10 mouse cellular contexts compared by ENCODE assay signal in genomic region chr2:8676546-8676945, GRCm38 (mm10).
DNase-seq lines count a peak whose midpoint lies in the region; ATAC-seq and TF ChIP-seq lines count a peak whose summit lies in the region.
"Had no signal": no experiment of that assay in that cellular context is flagged by ENCODE, and none has a peak within 500 bp of the region (broad histone marks: within the 10 kb centered on the region; RNA-seq: fewer than 3 reads in every experiment).

No protein-coding gene starts in this region.

- intact Hi-C loops in heart, adult 2 months (cut with DNase I) = no loop called here

- H3K4me3 ChIP-seq in heart, adult 2 months = no peak overlapping the region
- H3K4me3 ChIP-seq in heart, embryonic 12.5 days = no peak overlapping the region
- no peak overlapping the region for H3K4me3 ChIP-seq in limb, embryonic 10.5 days
- H3K4me3 ChIP-seq: lung, embryonic 15.5 days; stomach, embryonic 15.5 days had no signal

- H3K4me2 ChIP-seq in heart, embryonic 12.5 days = no peak overlapping the region
- H3K4me2 ChIP-seq: lung, embryonic 15.5 days; stomach, embryonic 15.5 days had no signal

- peak; percentile 78 for TF ChIP-seq CTCF in heart, adult 2 months (IDR thresholded peaks at IDR 0.05)

- H3K27ac ChIP-seq in heart, adult 2 months = no peak overlapping the region
- H3K27ac ChIP-seq in heart, embryonic 12.5 days (ENCODE audit: poor library complexity, severe bottlenecking) = no peak overlapping the region
- no peak overlapping the region for H3K27ac ChIP-seq in limb, embryonic 10.5 days
- H3K27ac ChIP-seq: lung, embryonic 15.5 days; stomach, embryonic 15.5 days had no signal

- no peak for TF ChIP-seq POLR2A in heart, adult 2 months (IDR thresholded peaks at IDR 0.05; ENCODE audit: insufficient read depth, low read depth, low read length)

- H3K9ac ChIP-seq in heart, adult 2 months (ENCODE audit: low read depth, low read length) = no peak overlapping the region
- no peak overlapping the region for H3K9ac ChIP-seq in heart, embryonic 12.5 days
- H3K9ac ChIP-seq: lung, embryonic 15.5 days; stomach, embryonic 15.5 days had no signal

- no peaks in the 10 kb centered on the region for H3K36me3 ChIP-seq in heart, adult 2 months (ENCODE audit: control insufficient read depth, insufficient read depth, low read length)
- H3K36me3 ChIP-seq in heart, embryonic 12.5 days = no peaks in the 10 kb centered on the region
- no peaks in the 10 kb centered on the region for H3K36me3 ChIP-seq in limb, embryonic 10.5 days
- H3K36me3 ChIP-seq: lung, embryonic 15.5 days; stomach, embryonic 15.5 days had no signal

- no peak for TF ChIP-seq EP300 in heart, adult 2 months (IDR thresholded peaks at IDR 0.05; ENCODE audit: insufficient read depth, low read depth, low read length)

- no peaks in the 10 kb centered on the region for H3K9me3 ChIP-seq in heart, embryonic 12.5 days (replicated peaks)
- no peaks in the 10 kb centered on the region for H3K9me3 ChIP-seq in limb, embryonic 10.5 days (replicated peaks)
- H3K9me3 ChIP-seq: lung, embryonic 15.5 days; stomach, embryonic 15.5 days had no signal

- WGBS in heart, adult 2 months = 9% methylated on average over 4 of the region's 4 CpGs
- 11% methylated on average over 4 of the region's 4 CpGs for WGBS in heart, embryonic 12.5 days
- 14% methylated on average over 4 of the region's 4 CpGs for WGBS in limb, embryonic 10.5 days

- no peaks in the 10 kb centered on the region for H3K27me3 ChIP-seq in heart, adult 2 months (ENCODE audit: control insufficient read depth, insufficient read depth, low read length)
- 0 out of 2 replicates have a peak, but pooled peaks cover 3% of the 10 kb centered on the region for H3K27me3 ChIP-seq in heart, embryonic 12.5 days (replicated peaks)
- no peaks in the 10 kb centered on the region for H3K27me3 ChIP-seq in limb, embryonic 10.5 days (ENCODE audit: low read depth, poor library complexity, severe bottlenecking)
- H3K27me3 ChIP-seq: lung, embryonic 15.5 days; stomach, embryonic 15.5 days had no signal

- no peak for DNase-seq in heart, adult 2 months
- peak; percentile 29 for DNase-seq in right cerebral cortex, postnatal 14 days
- DNase-seq in right cerebral cortex, postnatal 36 days (ENCODE audit: low spot score in 2 of 2) = no peak
- peak; percentile 43 for DNase-seq in limb, embryonic 10.5 days (ENCODE audit: low spot score)
- DNase-seq in thymus, postnatal 4 days = peak; percentile 64
- DNase-seq in cerebellum, adult 11 months = no peak

- ATAC-seq in heart, embryonic 12.5 days (ENCODE audit: insufficient number of reproducible peaks, low FRiP score) = no peak
- peak; percentile 68 for ATAC-seq in common myeloid progenitor, adult 5-6 weeks (replicated peaks; ENCODE audit: low read depth, poor library complexity, severe bottlenecking)

- H3K4me1 ChIP-seq in heart, adult 2 months (ENCODE audit: control insufficient read depth, insufficient read depth, low read length) = no peaks in the 10 kb centered on the region
- no peaks in the 10 kb centered on the region for H3K4me1 ChIP-seq in heart, embryonic 12.5 days (replicated peaks)
- H3K4me1 ChIP-seq in limb, embryonic 10.5 days = no peaks in the 10 kb centered on the region
- H3K4me1 ChIP-seq: lung, embryonic 15.5 days; stomach, embryonic 15.5 days had no signal

- no peaks in the 10 kb centered on the region for H3K79me2 ChIP-seq in heart, adult 2 months (replicated peaks; ENCODE audit: control insufficient read depth, insufficient read depth, low read length)

Comparison
In these comparisons a context has a peak if more than half of its experiments do, and no peak if none do; other contexts are left out.
1. DNase-seq: peak in right cerebral cortex, postnatal 14 days (single experiment), limb, embryonic 10.5 days (single experiment) and thymus, postnatal 4 days (single experiment); none in heart, adult 2 months (0 of 2), right cerebral cortex, postnatal 36 days (0 of 2) and cerebellum, adult 11 months (single experiment).